Mouse (Mus musculus): ENCODE results near the gene Krtap19-3.
A peak's percentile ranks its signal among the peaks of the same experiment; 100 is the strongest.

The Krtap19-3 gene

GRCm38 (mm10) chr16:88877938-88878337, at the start of gene Krtap19-3:
Gene Krtap19-3, minus strand, starts transcription at chr16:88878038.
- no peak for DNase-seq (ENCODE audit: low spot score)

DNA sequence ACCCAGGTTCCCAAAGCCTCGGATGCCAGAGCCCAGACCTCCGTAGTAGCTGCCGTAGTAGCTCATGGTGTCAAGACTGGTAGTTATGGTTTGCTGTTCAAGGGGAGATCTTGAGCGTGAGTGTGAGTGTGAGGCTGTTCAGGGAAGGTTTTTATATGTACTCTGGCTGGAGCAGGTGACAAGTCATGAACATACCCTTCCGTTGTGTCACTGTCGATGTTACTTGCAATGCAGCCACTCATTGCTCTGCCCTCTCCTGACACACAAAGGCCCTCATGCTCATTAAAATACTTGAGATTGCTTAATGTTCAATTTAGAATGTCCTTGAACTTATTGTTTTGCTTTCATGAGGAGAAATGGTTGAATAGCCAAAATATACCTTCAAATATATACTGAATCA, 18.5 kb upstream of the Krtap19-3 start, which contains the start of gene Krtap19-5:
Gene Krtap19-5, minus strand, starts transcription at position 101 of the 400 bp plus-strand sequence.
- no peak for DNase-seq (ENCODE audit: low spot score)

GRCm38 (mm10) chr16:88886870-88887269, 9.0 kb upstream of the Krtap19-3 start:
- DNase-seq (ENCODE audit: low spot score): no peak

- no peak for DNase-seq (ENCODE audit: low spot score)
These were observed 7.2 kb upstream of the Krtap19-3 start, which contains the start of gene Krtap19-4 for GRCm38 (mm10) chr16:88884989-88885388. Gene Krtap19-4, minus strand, starts transcription at chr16:88885089.

DNA sequence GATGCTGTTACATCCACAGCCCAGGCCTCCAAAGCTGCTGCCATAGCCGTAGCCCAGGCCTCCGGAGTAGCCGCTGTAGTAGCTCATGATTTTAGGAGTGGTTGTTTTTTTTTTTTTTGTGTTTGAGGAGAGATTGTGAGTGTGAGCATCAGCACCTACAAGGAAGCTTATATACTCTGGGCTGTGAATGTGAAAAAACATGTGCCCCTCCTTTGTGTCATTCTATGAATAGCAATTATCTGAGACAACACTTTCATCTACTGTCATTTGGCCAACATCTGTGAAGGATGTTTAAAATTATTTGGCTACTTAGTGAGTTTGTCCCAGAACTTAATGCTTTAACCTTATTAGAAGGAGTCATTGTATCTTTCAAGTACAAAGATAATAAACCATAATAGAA, 3.7 kb downstream of the Krtap19-3 start, which contains the start of gene Krtap19-2:
Gene Krtap19-2, minus strand, starts transcription at position 101 of the 400 bp plus-strand sequence.
- DNase-seq (ENCODE audit: low spot score): no peak

GRCm38 (mm10) chr16:88869311-88869710, 8.5 kb downstream of the Krtap19-3 start, which contains the start of gene Krtap19-1:
Gene Krtap19-1, minus strand, starts transcription at chr16:88869411.
- DNase-seq (ENCODE audit: low spot score): no peak

- DNase-seq (ENCODE audit: low spot score): no peak
These were observed 12.9 kb downstream of the Krtap19-3 start for GRCm38 (mm10) chr16:88864887-88865407.

GRCm38 (mm10) chr16:88851450-88851849, 26.4 kb downstream of the Krtap19-3 start:
- peak; percentile 73 for DNase-seq (ENCODE audit: low spot score)

DNA sequence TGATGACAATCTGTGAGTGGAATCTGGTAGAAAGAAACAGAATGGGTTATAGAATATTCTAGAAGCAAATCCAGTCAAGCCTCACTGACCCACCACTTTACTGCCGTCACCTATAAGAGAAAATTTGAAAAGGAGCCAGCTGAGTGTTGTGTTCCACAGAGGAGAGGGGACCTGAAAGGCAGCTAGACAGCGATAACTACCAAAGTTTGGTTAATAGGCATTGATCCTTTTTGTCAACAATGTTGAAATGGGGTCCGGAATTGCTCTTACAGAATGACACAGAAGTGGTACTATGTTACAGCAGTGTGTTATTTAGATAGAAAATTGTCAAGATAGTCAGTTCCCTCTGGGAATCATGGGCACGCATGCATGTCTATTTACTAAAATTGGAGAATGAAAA, 29.3 kb downstream of the Krtap19-3 start:
- DNase-seq (ENCODE audit: low spot score): no peak

- DNase-seq (ENCODE audit: low spot score): no peak
These were observed 30.5 kb downstream of the Krtap19-3 start for GRCm38 (mm10) chr16:88847363-88847762.
